Mouse (Mus musculus): Measurements from ENCODE around the gene Olfr221. TPM values are rescaled to one million over a fixed set of nuclear protein-coding genes. Genes with fewer than 3 reads are reported as not detected.
A peak's percentile ranks its signal among the peaks of the same experiment; 100 is the strongest.

The Olfr221 gene
- polyA plus RNA-seq, 1 experiment from 2014 or later, result not detected

- Histone ChIP-seq H3K36me3 (ENCODE audit: insufficient read depth, low read length) (no peaks in the 10 kb centered on the region), H3K27me3 (ENCODE audit: insufficient read depth, low read length) (no peaks in the 10 kb centered on the region), H3K4me1 (replicated peaks; ENCODE audit: insufficient read depth, low read length) (peaks cover 37% of the 10 kb centered on the region), H3K9me3 (replicated peaks; ENCODE audit: low read length) (no peaks in the 10 kb centered on the region), H3K4me3 (replicated peaks; ENCODE audit: low read depth, low read length) (peak within 1 kb of the TSS; percentile 84), H3K27ac (peak within 1 kb of the TSS; percentile 97), H3K4me2 (ENCODE audit: low read length) (peak within 1 kb of the TSS; percentile 67), H3K9ac (ENCODE audit: low read depth, low read length) (peak within 1 kb of the TSS; percentile 91)
- no peak for DNase-seq (ENCODE audit: low spot score)
- WGBS, result 13% methylated on average over 6 of the region's 6 CpGs
- ATAC-seq (replicated peaks; ENCODE audit: low FRiP score, low read depth), result no peak
- no peak for TF ChIP-seq CTCF (IDR thresholded peaks at IDR 0.05; ENCODE audit: low read depth)
Measured at GRCm38 (mm10) chr14:52015445-52016100, 26.7 kb downstream of the Olfr221 start, which contains the start of gene Tmem253. Gene Tmem253 (plus strand): TSS chr14:52015658.

DNA sequence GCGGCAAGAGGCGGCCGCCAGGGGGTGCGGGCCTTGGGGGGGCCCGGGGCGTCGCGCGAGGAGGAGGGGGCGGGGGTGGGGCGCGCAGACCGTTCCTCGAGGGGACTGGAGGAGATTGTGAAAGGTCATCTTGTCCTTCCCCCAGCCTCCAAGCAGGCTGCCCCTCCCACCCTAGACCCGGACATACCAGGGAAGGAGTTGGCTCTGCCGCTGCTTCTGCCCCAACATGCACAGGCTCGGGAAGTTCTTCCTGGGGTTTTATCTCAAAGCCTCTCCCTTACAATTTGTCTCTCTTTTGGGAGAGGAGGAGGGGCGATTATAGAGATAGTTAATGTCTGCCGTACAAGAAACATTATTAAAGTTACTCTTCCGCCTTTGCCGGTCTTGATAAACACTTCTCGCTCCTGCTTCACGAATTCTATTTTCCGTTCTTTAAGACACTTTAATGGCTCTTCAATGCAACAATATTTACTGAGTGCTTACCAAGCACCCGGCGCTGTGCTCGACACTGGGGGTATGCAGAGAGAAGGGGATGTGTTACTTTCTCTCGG lies 27.4 kb downstream of the Olfr221 start:
- Histone ChIP-seq H3K9ac (ENCODE audit: low read depth, low read length) (peak overlapping the region; percentile 91), H3K9me3 (replicated peaks; ENCODE audit: low read length) (no peaks in the 10 kb centered on the region), H3K4me2 (ENCODE audit: low read length) (peak overlapping the region; percentile 67), H3K4me3 (replicated peaks; ENCODE audit: low read depth, low read length) (peak overlapping the region; percentile 84), H3K4me1 (replicated peaks; ENCODE audit: insufficient read depth, low read length) (peaks cover 38% of the 10 kb centered on the region), H3K27me3 (ENCODE audit: insufficient read depth, low read length) (no peaks in the 10 kb centered on the region), H3K36me3 (ENCODE audit: insufficient read depth, low read length) (no peaks in the 10 kb centered on the region), H3K27ac (peak overlapping the region; percentile 97)
- DNase-seq (ENCODE audit: low spot score) (peak; percentile 89), ATAC-seq (replicated peaks; ENCODE audit: low FRiP score, low read depth) (peak; percentile 29)
- WGBS, result under 1% methylated on average over 16 of the region's 28 CpGs
- TF ChIP-seq CTCF (IDR thresholded peaks at IDR 0.05; ENCODE audit: low read depth), result no peak

GRCm38 (mm10) chr14:52014271-52014760 lies 27.9 kb downstream of the Olfr221 start:
- Histone ChIP-seq H3K4me1 (replicated peaks; ENCODE audit: insufficient read depth, low read length) (peaks cover 40% of the 10 kb centered on the region), H3K9ac (ENCODE audit: low read depth, low read length) (peak overlapping the region; percentile 91), H3K36me3 (ENCODE audit: insufficient read depth, low read length) (no peaks in the 10 kb centered on the region), H3K4me3 (replicated peaks; ENCODE audit: low read depth, low read length) (peak overlapping the region; percentile 84), H3K4me2 (ENCODE audit: low read length) (peak overlapping the region; percentile 67), H3K27me3 (ENCODE audit: insufficient read depth, low read length) (no peaks in the 10 kb centered on the region), H3K9me3 (replicated peaks; ENCODE audit: low read length) (no peaks in the 10 kb centered on the region), H3K27ac (peak overlapping the region; percentile 97)
- WGBS, result under 1% methylated on average over 26 of the region's 80 CpGs
- no peak for TF ChIP-seq CTCF (IDR thresholded peaks at IDR 0.05; ENCODE audit: low read depth)
- DNase-seq (ENCODE audit: low spot score) (no peak), ATAC-seq (replicated peaks; ENCODE audit: low FRiP score, low read depth) (peak; percentile 14)

GRCm38 (mm10) chr14:52013771-52014219 lies 28.5 kb downstream of the Olfr221 start:
- ATAC-seq (replicated peaks; ENCODE audit: low FRiP score, low read depth) (no peak; the same call in 1 of the 2 replicates), DNase-seq (ENCODE audit: low spot score) (peak; percentile 69)
- Histone ChIP-seq H3K36me3 (ENCODE audit: insufficient read depth, low read length) (no peaks in the 10 kb centered on the region), H3K9ac (ENCODE audit: low read depth, low read length) (peak overlapping the region; percentile 91), H3K4me3 (replicated peaks; ENCODE audit: low read depth, low read length) (peak overlapping the region; percentile 84), H3K27ac (peak overlapping the region; percentile 97), H3K4me1 (replicated peaks; ENCODE audit: insufficient read depth, low read length) (peaks cover 41% of the 10 kb centered on the region), H3K27me3 (ENCODE audit: insufficient read depth, low read length) (no peaks in the 10 kb centered on the region), H3K4me2 (ENCODE audit: low read length) (peak overlapping the region; percentile 67), H3K9me3 (replicated peaks; ENCODE audit: low read length) (no peaks in the 10 kb centered on the region)
- 2% methylated on average over 15 of the region's 24 CpGs for WGBS
- TF ChIP-seq CTCF (IDR thresholded peaks at IDR 0.05; ENCODE audit: low read depth), result no peak

DNA sequence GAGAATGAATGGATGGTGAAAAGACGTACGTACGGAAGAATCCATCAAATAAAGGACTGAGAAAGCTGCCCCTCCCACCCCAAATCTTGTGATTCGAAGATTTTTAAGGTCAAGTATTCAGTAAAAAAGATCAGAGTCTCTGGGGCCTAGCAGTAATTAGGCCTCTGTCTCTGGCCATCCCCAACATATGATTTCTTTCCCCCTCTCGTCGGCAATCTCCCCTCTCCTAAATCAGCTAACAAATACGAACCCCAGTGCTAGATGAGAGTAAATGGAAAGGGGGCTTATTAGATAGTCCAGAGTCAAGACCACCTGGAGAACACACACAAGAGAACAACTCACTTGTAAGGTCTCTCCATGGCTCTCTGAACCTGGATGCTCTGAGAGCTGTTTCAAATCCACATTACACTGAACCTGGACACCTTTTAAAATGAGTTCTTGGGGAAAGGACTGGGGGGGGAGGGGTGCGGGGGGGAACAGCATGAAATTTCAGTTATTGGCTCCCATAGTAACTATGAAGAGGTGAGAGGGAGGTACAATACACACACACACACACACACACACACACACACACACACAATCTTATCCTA lies 29.1 kb downstream of the Olfr221 start:
- Histone ChIP-seq H3K27ac (peak overlapping the region; percentile 97), H3K36me3 (ENCODE audit: insufficient read depth, low read length) (peaks cover 6% of the 10 kb centered on the region; the same call in 1 of the 2 replicates), H3K4me1 (replicated peaks; ENCODE audit: insufficient read depth, low read length) (peaks cover 37% of the 10 kb centered on the region), H3K9me3 (replicated peaks; ENCODE audit: low read length) (no peaks in the 10 kb centered on the region), H3K4me2 (ENCODE audit: low read length) (peak overlapping the region; percentile 67), H3K27me3 (ENCODE audit: insufficient read depth, low read length) (no peaks in the 10 kb centered on the region), H3K9ac (ENCODE audit: low read depth, low read length) (peak overlapping the region; percentile 91; the same call in 1 of the 2 replicates), H3K4me3 (replicated peaks; ENCODE audit: low read depth, low read length) (peak overlapping the region; percentile 84; the same call in 1 of the 2 replicates)
- ATAC-seq (replicated peaks; ENCODE audit: low FRiP score, low read depth) (no peak), DNase-seq (ENCODE audit: low spot score) (no peak)
- WGBS, result 56% methylated on average over 8 of the region's 8 CpGs
- TF ChIP-seq CTCF (IDR thresholded peaks at IDR 0.05; ENCODE audit: low read depth), result no peak

DNA sequence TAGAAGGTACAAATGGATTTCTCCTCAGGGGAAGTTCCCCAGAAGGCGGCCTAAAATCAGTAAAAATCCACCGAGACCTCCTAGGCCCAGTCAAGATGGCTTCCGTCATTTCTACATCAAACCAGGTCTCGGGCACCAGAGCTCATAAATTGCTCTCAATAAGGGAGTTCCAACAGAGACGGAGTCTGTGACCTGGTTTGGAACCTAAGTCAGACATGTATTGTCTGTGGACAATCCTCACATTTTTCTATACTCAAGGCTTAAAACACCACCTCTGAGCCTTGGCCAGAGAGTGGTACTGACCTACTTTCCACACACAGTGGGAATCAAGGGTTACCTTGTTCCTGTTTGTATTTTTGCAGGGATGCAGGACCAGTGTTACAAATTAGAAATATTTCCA lies 29.7 kb downstream of the Olfr221 start:
- Histone ChIP-seq H3K4me1 (replicated peaks; ENCODE audit: insufficient read depth, low read length) (peaks cover 34% of the 10 kb centered on the region), H3K9ac (ENCODE audit: low read depth, low read length) (no peak overlapping the region), H3K4me3 (replicated peaks; ENCODE audit: low read depth, low read length) (no peak overlapping the region), H3K4me2 (ENCODE audit: low read length) (no peak overlapping the region), H3K27ac (peak overlapping the region; percentile 47; the same call in 1 of the 2 replicates), H3K36me3 (ENCODE audit: insufficient read depth, low read length) (peaks cover 7% of the 10 kb centered on the region; the same call in 1 of the 2 replicates), H3K9me3 (replicated peaks; ENCODE audit: low read length) (no peaks in the 10 kb centered on the region), H3K27me3 (ENCODE audit: insufficient read depth, low read length) (no peaks in the 10 kb centered on the region)
- DNase-seq (ENCODE audit: low spot score) (no peak), ATAC-seq (replicated peaks; ENCODE audit: low FRiP score, low read depth) (no peak)
- WGBS, result 70% methylated on average over 5 of the region's 5 CpGs
- no peak for TF ChIP-seq CTCF (IDR thresholded peaks at IDR 0.05; ENCODE audit: low read depth)

Measured in kidney, postnatal 0 days (tissue).